Mouse (Mus musculus) ovary, postnatal 36 days (tissue): ENCODE measurements around the gene Syt12.

ENCODE experiments used
- DNase-seq: peaks from one replicate; pipeline ENCODE4 v3.0.0; 2022; ENCODE audit warnings: low spot score, mixed read lengths

The Syt12 gene

DNA sequence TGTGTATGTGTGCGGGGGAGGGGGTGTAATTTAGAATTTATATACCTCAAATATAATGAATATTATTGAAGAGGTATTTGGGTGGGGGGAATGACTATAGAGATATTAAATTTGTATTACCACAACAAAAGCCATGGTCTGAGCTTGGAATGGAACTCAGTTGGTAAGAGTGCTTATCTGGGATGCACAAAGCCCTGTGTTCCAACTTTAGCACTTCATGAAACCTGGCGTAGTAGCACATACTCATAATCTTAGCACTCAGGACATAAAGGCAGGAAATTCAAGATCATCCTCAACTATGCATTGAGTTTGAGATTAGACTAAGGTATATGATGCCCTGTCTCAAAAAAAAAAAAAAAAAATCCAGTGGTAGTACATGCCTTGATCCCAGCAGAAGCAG, 72.4 kb downstream of the Syt12 start:
- no peak for DNase-seq

DNA sequence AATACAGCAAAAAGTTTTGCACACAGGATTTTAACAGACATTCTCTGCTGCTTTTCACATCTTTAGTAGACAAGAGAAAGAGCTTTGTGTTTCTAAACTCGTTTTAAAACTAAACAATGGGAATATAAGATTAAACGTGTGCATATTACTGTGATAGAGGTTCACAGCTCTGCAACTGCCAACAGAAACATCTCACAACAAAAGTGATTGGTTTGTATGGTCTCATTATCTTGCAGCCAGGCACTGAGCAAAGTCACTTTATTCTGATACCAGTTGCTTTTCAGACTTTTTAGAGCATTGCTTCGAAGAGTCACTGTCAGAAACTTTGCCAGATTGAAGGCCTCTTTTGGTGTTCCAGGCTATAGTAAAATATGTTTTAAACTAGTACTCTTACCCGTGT, 78.3 kb downstream of the Syt12 start:
- no peak for DNase-seq

DNA sequence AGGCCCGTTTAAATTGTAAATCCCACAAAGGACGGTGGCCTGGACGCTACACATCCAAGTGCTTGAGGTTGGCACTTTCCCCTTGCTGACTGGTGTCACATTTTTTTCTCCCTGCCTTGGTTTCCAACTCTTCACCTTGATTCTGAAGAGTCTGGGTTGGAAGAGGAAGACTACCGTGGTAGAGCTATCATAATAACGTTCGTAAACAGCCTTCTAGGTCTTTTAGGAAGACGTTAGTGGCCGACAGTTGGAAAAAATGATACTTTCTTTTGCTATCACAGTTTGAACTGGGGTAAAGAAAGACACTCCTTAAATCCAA, 78.7 kb downstream of the Syt12 start:
- no peak for DNase-seq

- peak; percentile 69 for DNase-seq
Measured at GRCm38 (mm10) chr19:4397798-4398629, 79.2 kb downstream of the Syt12 start, which contains the start of gene Kdm2a. Gene Kdm2a, minus strand, starts transcription at chr19:4398285.

DNA sequence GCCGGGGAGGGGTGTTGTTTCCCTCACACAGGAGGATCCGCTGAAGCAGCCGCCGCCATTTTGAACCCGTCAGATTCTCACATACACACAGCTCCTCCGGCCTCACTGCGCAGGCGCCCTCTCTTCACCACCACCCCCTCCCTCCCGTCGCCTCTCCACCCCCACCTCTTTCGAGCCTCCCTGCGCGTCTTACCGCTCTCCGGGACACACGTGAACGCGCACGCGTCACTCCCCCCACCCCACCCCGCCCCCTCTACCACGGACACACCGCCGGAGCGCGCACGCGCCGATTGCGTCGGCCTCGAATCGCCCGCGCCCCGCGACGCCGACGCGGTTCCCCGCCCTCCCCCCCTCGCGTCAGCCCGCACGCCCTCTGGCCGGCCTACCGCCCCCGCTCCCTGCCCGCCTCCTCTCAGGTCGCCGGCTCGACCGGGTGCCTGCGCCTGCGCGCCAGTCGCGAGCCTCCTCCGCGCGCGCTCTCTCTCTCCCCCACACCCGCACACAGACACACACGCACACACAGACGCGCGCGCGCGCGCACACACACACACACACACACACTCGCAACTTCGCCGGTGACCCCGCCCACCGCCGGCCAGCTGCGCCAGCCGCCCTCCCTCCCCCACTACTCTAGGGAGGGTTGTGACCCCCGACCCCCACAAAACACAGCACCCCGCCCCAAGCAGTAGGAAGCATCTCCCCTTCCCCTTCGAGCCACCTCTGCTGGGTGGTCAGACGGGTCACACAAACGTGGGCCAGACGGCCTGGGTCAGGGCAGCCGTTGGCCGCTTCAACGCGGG, 80.0 kb downstream of the Syt12 start:
- DNase-seq = peak; percentile 95

- DNase-seq = peak; percentile 45
Measured at GRCm38 (mm10) chr19:4396081-4396997, 80.9 kb downstream of the Syt12 start.
